Mouse (Mus musculus) erythroblast, embryonic 14.5 days (primary cell): ENCODE data around the gene St6galnac1.

Experiments used
- GATA1 ChIP-seq: IDR thresholded peaks from 2 replicates; pipeline ENCODE4 v1.6.1; 2012; ENCODE audit warnings: low read length, inconsistent platforms, mixed read lengths
- TAL1 ChIP-seq: IDR thresholded peaks from 3 replicates; pipeline ENCODE4 v1.6.1; 2012; ENCODE audit warnings: low read length, inconsistent platforms, mixed read lengths

- TF ChIP-seq GATA1 (no peak), TAL1 (no peak)
These were observed 46.0 kb upstream of the St6galnac1 start for GRCm38 (mm10) chr11:116821057-116821940.
